Mouse (Mus musculus) megakaryocyte, embryonic 14.5 days (primary cell): ENCODE results near the gene Matn3. TPM values are rescaled to one million over a fixed set of nuclear protein-coding genes. Genes with fewer than 3 reads are reported as not detected.

ENCODE experiments used
- H3K27me3 ChIP-seq: replicated peaks from 2 replicates; pipeline ENCODE3; 2012; ENCODE audit warnings: inconsistent platforms
- H3K36me3 ChIP-seq: replicated peaks from 2 replicates; pipeline ENCODE3; 2012; ENCODE audit warnings: low read length, inconsistent platforms, mixed read lengths
- H3K4me1 ChIP-seq: 2 replicates; pipeline ENCODE4 v1.6.1; 2012; ENCODE audit warnings: inconsistent platforms
- H3K4me3 ChIP-seq: replicated peaks from 2 replicates; pipeline ENCODE3; 2012; ENCODE audit warnings: moderate library complexity, mild to moderate bottlenecking, inconsistent platforms
- H3K9me3 ChIP-seq: 2 replicates; pipeline ENCODE4 v1.6.1; 2012; ENCODE audit warnings: inconsistent platforms
- FLI1 ChIP-seq: IDR thresholded peaks from 2 replicates; pipeline ENCODE4 v1.6.1; 2012; ENCODE audit warnings: low read length, inconsistent platforms, mixed read lengths
- GATA1 ChIP-seq: IDR thresholded peaks from 3 replicates; pipeline ENCODE4 v1.6.1; 2012; ENCODE audit warnings: mixed read lengths, low read length, inconsistent platforms, borderline replicate concordance
- polyA plus RNA-seq: library from polyadenylated mRNA; stranded (reverse); fragments of >175 nt; gene quantifications from 2 replicates; pipeline ENCODE4 v1.2.3, GENCODE M21; 2012; ENCODE audit warnings: low replicate concordance; ENCODE audit not compliant: insufficient read depth

Matn3 gene
- polyA plus RNA-seq, 1 experiment = not detected

DNA sequence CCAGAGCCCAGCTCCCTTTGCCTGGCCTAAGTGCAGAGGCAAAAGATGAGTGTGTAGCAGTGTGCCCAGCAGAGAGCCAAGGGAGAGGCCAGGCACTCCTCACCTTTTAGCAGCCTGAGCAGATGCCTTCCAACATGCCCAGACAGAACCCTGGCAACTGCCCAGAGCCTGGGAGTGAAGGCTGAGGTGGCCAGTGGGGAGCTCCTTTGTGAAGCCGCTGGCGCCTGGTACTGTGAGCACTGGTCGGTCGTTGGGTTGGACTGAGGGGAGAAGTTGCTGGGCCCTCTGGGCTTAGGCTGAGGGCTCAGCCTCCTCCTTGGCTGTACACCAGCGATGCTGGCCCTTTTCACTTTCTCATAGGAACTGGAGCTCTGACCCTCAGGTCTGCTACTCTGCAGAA, 31.4 kb upstream of the Matn3 start:
- Histone ChIP-seq H3K27me3 (peaks cover 16% of the 10 kb centered on the region), H3K9me3 (no peaks in the 10 kb centered on the region), H3K4me1 (peaks cover 48% of the 10 kb centered on the region), H3K4me3 (no peak overlapping the region), H3K36me3 (no peaks in the 10 kb centered on the region)
- no peak for TF ChIP-seq GATA1
- TF ChIP-seq FLI1 = no peak

GRCm38 (mm10) chr12:8919231-8919630, 28.5 kb upstream of the Matn3 start:
- no peak for TF ChIP-seq FLI1
- Histone ChIP-seq H3K9me3 (no peaks in the 10 kb centered on the region), H3K4me1 (peaks cover 38% of the 10 kb centered on the region), H3K36me3 (peaks cover 2% of the 10 kb centered on the region), H3K27me3 (peaks cover under 1% of the 10 kb centered on the region), H3K4me3 (no peak overlapping the region)

DNA sequence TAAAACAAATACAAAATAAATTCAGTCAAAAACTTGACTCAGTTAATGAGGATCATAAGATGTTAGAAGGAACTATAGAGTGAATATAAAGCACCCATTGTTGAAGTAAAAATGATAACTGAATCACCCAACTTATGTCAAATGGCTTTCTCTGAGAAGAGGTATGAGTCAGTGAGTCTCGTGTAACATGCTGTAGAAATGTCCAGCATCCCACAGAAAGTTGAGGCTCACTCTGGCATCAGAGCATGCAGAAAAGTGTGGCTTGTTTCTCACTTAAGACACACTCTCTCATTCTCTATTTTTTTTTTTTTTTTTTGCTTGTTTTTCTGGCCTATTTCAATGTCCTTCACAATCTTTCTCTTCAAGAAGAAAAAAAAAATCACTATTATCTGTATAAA, 26.7 kb upstream of the Matn3 start:
- Histone ChIP-seq H3K4me1 (peaks cover 53% of the 10 kb centered on the region), H3K27me3 (no peaks in the 10 kb centered on the region), H3K9me3 (no peaks in the 10 kb centered on the region), H3K36me3 (peaks cover 19% of the 10 kb centered on the region), H3K4me3 (peak overlapping the region; percentile 97)
- no peak for TF ChIP-seq FLI1
- no peak for TF ChIP-seq GATA1

GRCm38 (mm10) chr12:8921394-8922368, 26.0 kb upstream of the Matn3 start, which contains the start of gene Laptm4a:
Laptm4a (plus strand) TSS chr12:8921664.
- no peak for TF ChIP-seq FLI1
- no peak for TF ChIP-seq GATA1
- H3K4me3 ChIP-seq = peak within 1 kb of the TSS; percentile 97

DNA sequence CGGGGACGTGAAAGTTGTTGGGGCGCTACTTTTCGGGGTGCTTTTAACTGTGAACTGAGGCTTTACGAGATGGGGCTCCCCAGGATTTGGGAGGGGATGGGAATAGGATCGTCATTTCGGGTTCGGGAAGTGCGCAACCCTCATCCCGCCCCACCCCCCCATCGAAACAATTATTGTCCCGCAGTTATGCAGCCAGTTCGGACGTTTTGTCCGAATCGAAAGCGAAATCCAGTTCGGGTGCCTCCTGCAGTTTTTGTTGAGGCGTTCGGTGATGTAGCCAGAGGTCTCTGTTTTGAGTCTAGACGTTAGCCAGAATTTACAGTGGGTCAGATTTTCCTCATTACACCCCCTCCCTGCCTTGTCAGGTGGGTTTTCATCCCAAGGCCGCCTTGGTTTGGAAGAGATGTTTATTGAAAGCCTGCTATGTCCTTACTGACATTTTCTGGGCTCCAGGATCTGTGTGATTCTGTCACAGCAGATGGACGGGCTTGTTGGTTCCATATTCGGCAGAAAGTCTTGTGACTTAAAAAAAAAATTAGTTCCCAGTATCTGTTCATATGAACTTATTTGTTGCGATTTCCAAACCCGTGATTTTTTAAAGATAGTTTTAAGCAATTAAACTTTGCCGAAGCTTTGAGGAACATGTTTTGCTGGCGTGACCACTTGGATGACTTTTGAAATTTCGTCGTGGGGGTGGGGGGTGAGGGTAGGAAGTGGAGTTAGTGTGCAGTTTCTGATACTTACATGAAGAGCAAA, 25.2 kb upstream of the Matn3 start:
- Histone ChIP-seq H3K4me3 (peak overlapping the region; percentile 97), H3K27me3 (no peaks in the 10 kb centered on the region), H3K9me3 (no peaks in the 10 kb centered on the region), H3K36me3 (peaks cover 31% of the 10 kb centered on the region), H3K4me1 (peaks cover 61% of the 10 kb centered on the region)
- TF ChIP-seq GATA1 (no peak), FLI1 (no peak)

More at GRCm38 (mm10) chr12:8921394-8922368, 26.0 kb upstream of the Matn3 start, which contains the start of gene Laptm4a:
- Histone ChIP-seq H3K4me1 (peaks cover 53% of the 10 kb centered on the region), H3K9me3 (no peaks in the 10 kb centered on the region), H3K36me3 (peaks cover 24% of the 10 kb centered on the region), H3K27me3 (no peaks in the 10 kb centered on the region)

DNA sequence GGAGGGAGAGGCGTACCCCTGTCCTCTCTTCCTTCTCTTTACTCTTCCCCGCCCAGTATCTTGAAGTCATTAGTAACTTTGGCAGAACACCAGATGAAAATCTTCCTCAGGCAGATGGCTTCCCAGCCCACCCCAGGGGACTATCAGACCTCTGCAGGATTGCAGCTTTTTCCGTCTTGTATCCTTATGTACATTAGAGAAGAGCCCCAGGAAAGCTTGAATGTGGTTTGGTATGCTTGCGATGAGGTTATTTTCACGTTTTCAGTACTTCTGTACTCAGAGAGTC, 24.7 kb upstream of the Matn3 start:
- no peaks in the 10 kb centered on the region for H3K9me3 ChIP-seq

GRCm38 (mm10) chr12:8923603-8924002, 24.1 kb upstream of the Matn3 start:
- TF ChIP-seq GATA1 (no peak), FLI1 (no peak)
- peaks cover 35% of the 10 kb centered on the region for H3K36me3 ChIP-seq

More for the DNA sequence above, 24.7 kb upstream of the Matn3 start:
- H3K27me3 ChIP-seq = no peaks in the 10 kb centered on the region
- H3K4me3 ChIP-seq = peak overlapping the region; percentile 97
- H3K36me3 ChIP-seq = peaks cover 33% of the 10 kb centered on the region
- peaks cover 66% of the 10 kb centered on the region for H3K4me1 ChIP-seq
- TF ChIP-seq FLI1 = no peak
- no peak for TF ChIP-seq GATA1

GRCm38 (mm10) chr12:8927652-8928051, 20.1 kb upstream of the Matn3 start:
- peak overlapping the region; percentile 70 for H3K4me3 ChIP-seq
- H3K27me3 ChIP-seq = no peaks in the 10 kb centered on the region
- TF ChIP-seq GATA1 (no peak), FLI1 (no peak)
- peaks cover 68% of the 10 kb centered on the region for H3K4me1 ChIP-seq
- H3K36me3 ChIP-seq = peaks cover 73% of the 10 kb centered on the region
- H3K9me3 ChIP-seq = no peaks in the 10 kb centered on the region

More at GRCm38 (mm10) chr12:8923603-8924002, 24.1 kb upstream of the Matn3 start:
- H3K4me3 ChIP-seq = peak overlapping the region; percentile 97
- H3K27me3 ChIP-seq = no peaks in the 10 kb centered on the region
- no peaks in the 10 kb centered on the region for H3K9me3 ChIP-seq
- H3K4me1 ChIP-seq = peaks cover 67% of the 10 kb centered on the region

DNA sequence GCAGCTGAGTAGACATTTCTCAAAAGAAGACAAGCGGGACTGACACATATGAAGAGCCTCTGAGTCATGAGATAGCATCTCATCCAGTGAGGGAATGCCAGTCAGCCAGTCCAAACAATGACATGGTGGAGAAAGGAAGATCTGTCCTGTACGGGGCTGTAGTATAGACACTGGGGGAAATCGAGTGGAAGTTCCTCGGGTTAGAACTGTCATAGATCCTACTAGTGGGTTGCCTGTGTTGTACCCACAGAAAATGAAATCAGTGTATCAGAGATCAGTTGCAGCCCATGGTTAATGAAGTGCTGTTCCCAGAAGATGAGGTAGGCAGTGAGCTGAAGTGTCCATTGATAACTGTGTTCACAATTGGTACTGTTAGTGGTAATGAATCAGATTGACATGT, 19.0 kb upstream of the Matn3 start:
- no peak for TF ChIP-seq FLI1
- TF ChIP-seq GATA1 = no peak
- no peak overlapping the region for H3K4me3 ChIP-seq
- no peaks in the 10 kb centered on the region for H3K27me3 ChIP-seq
- H3K36me3 ChIP-seq = peaks cover 84% of the 10 kb centered on the region
- peaks cover 72% of the 10 kb centered on the region for H3K4me1 ChIP-seq
- no peaks in the 10 kb centered on the region for H3K9me3 ChIP-seq

DNA sequence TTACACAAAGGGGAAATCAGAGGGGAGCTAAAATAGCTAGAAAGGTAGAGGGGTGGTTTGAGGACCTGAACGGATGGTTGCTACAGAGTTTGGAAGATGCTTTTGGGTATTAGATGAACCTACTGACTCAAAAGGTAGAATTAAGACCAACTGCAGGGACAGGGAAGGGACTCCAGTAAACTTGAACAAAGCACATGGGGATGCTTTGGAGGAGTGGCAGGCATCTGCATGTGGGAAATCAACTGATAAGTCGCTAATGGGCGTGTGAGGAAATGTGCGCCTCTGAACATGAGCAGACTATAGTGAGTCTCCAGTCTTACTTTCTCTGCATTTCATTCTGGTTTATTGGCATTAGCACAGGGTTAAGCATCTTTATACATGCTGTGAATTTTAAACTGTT, 16.6 kb upstream of the Matn3 start:
- Histone ChIP-seq H3K27me3 (no peaks in the 10 kb centered on the region), H3K9me3 (no peaks in the 10 kb centered on the region), H3K36me3 (peaks cover 85% of the 10 kb centered on the region), H3K4me1 (peaks cover 54% of the 10 kb centered on the region), H3K4me3 (peak overlapping the region; percentile 11)
- TF ChIP-seq GATA1 (no peak), FLI1 (no peak)
